Mouse (Mus musculus): ENCODE results near the gene Ncam1. TPM values are rescaled to one million over a fixed set of nuclear protein-coding genes. Genes with fewer than 3 reads are reported as not detected.

The Ncam1 gene
- total and polyA plus RNA-seq, 3 experiments, result 0.08 TPM; not detected in 2

- no peaks in the 10 kb centered on the region for H3K27me3 ChIP-seq (replicated peaks)
- no peak for TF ChIP-seq CHD1 (IDR thresholded peaks at IDR 0.05; ENCODE audit: low read depth, low read length)
- TF ChIP-seq RAD21 (IDR thresholded peaks at IDR 0.05; ENCODE audit: low read depth, low read length), result no peak
- TF ChIP-seq TBP (conservative IDR thresholded peaks at IDR 0.05; ENCODE audit: low read depth, low read length), result no peak
- TF ChIP-seq USF1 (IDR thresholded peaks at IDR 0.05; ENCODE audit: low read depth, low read length), result no peak
- no peak for TF ChIP-seq POLR2A (IDR thresholded peaks at IDR 0.05; ENCODE audit: low read depth, low read length)
- no peak for TF ChIP-seq JUN (IDR thresholded peaks at IDR 0.05; ENCODE audit: insufficient read depth, low read depth, low read length)
- TF ChIP-seq MAZ (IDR thresholded peaks at IDR 0.05; ENCODE audit: low read depth, low read length), result no peak
- no peak for TF ChIP-seq GABPA (IDR thresholded peaks at IDR 0.05; ENCODE audit: insufficient replicate concordance, low read depth, low read length)
- TF ChIP-seq SIN3A (IDR thresholded peaks at IDR 0.05; ENCODE audit: low read length), result no peak
- TF ChIP-seq NELFE (IDR thresholded peaks at IDR 0.05; ENCODE audit: low read depth, low read length), result no peak
These were observed 145.1 kb downstream of the Ncam1 start for GRCm38 (mm10) chr9:49653478-49654245.

GRCm38 (mm10) chr9:49644296-49644695 lies 154.4 kb downstream of the Ncam1 start:
- TF ChIP-seq SMC3 (IDR thresholded peaks at IDR 0.05; ENCODE audit: low read depth, low read length) (no peak), CHD1 (IDR thresholded peaks at IDR 0.05; ENCODE audit: low read depth, low read length) (no peak), USF2 (conservative IDR thresholded peaks at IDR 0.05; ENCODE audit: low read depth, low read length) (no peak), ELF1 (IDR thresholded peaks at IDR 0.05; ENCODE audit: low read depth, low read length) (no peak), BHLHE40 (IDR thresholded peaks at IDR 0.05; ENCODE audit: low read depth, low read length) (no peak), MEF2A (IDR thresholded peaks at IDR 0.05; ENCODE audit: borderline replicate concordance, low read depth, low read length) (no peak), IRF4 (IDR thresholded peaks at IDR 0.05; ENCODE audit: low read depth, low read length) (no peak), MAX (IDR thresholded peaks at IDR 0.05; ENCODE audit: low read length) (no peak), MAFK (IDR thresholded peaks at IDR 0.05; ENCODE audit: insufficient replicate concordance, low read length) (no peak), NRF1 (IDR thresholded peaks at IDR 0.05; ENCODE audit: low read depth, low read length) (no peak), RCOR1 (conservative IDR thresholded peaks at IDR 0.05; ENCODE audit: low read depth, low read length) (no peak)
- H3K4me2 ChIP-seq (ENCODE audit: insufficient read depth, low read depth, poor library complexity, severe bottlenecking), result no peak overlapping the region
- H3K36me3 ChIP-seq (replicated peaks in 1 of 2; ENCODE audit: control insufficient read depth in 1 of 2, insufficient read depth in 1 of 2, low read length in 1 of 2), result no peaks in the 10 kb centered on the region
- dilution Hi-C loops (cut with MboI; ENCODE audit: extremely low pct_ligation_motif_present, extremely low pct_unique_long_range_greater_than_20kb, low sequenced_read_pairs) (no loop called here), in situ Hi-C loops (cut with MboI; ENCODE audit: low pct_ligation_motif_present, low pct_unique_long_range_greater_than_20kb, low sequenced_read_pairs) (no loop called here)
- H3K9me3 ChIP-seq (replicated peaks; ENCODE audit: low read length), result peaks cover 6% of the 10 kb centered on the region
- DNase-seq (ENCODE audit: extremely low read depth), result no peak
- no peaks in the 10 kb centered on the region for H3K79me2 ChIP-seq (replicated peaks; ENCODE audit: control insufficient read depth, extremely low read depth, insufficient read depth, poor library complexity, severe bottlenecking)
- H3K9ac ChIP-seq (ENCODE audit: insufficient read depth, low read depth), result no peak overlapping the region
- no peaks in the 10 kb centered on the region for H3K27me3 ChIP-seq (replicated peaks)
- H3K27ac ChIP-seq (ENCODE audit: insufficient read depth, low read depth), result no peak overlapping the region
- H3K4me3 ChIP-seq (replicated peaks in 1 of 3; ENCODE audit: low read depth in 2 of 3, low read length in 2 of 3, poor library complexity in 1 of 3), result no peak overlapping the region
- H3K4me1 ChIP-seq (ENCODE audit: control insufficient read depth in 1 of 2, insufficient read depth in 2 of 2), result peaks cover 5 to 8% of the 10 kb centered on the region in 2 experiments

More at GRCm38 (mm10) chr9:49653478-49654245, 145.1 kb downstream of the Ncam1 start:
- H3K79me2 ChIP-seq (replicated peaks; ENCODE audit: control insufficient read depth, extremely low read depth, insufficient read depth, poor library complexity, severe bottlenecking), result no peaks in the 10 kb centered on the region
- H3K36me3 ChIP-seq (replicated peaks in 1 of 2; ENCODE audit: control insufficient read depth in 1 of 2, insufficient read depth in 1 of 2, low read length in 1 of 2), result no peaks in the 10 kb centered on the region
- no peak overlapping the region for H3K9ac ChIP-seq (ENCODE audit: insufficient read depth, low read depth)
- H3K4me3 ChIP-seq (replicated peaks in 1 of 3; ENCODE audit: low read depth in 2 of 3, low read length in 2 of 3, poor library complexity in 1 of 3), result no peak overlapping the region
- no peak overlapping the region for H3K4me2 ChIP-seq (ENCODE audit: insufficient read depth, low read depth, poor library complexity, severe bottlenecking)
- dilution Hi-C loops (cut with MboI; ENCODE audit: extremely low pct_ligation_motif_present, extremely low pct_unique_long_range_greater_than_20kb, low sequenced_read_pairs), result no loop called here
- DNase-seq (ENCODE audit: extremely low read depth), result no peak
- H3K4me1 ChIP-seq (ENCODE audit: control insufficient read depth in 1 of 2, insufficient read depth in 2 of 2), result no peaks in the 10 kb centered on the region
- no peak overlapping the region for H3K27ac ChIP-seq (ENCODE audit: insufficient read depth, low read depth)
- in situ Hi-C loops (cut with MboI; ENCODE audit: low pct_ligation_motif_present, low pct_unique_long_range_greater_than_20kb, low sequenced_read_pairs), result no loop called here
- H3K9me3 ChIP-seq (replicated peaks; ENCODE audit: low read length), result no peaks in the 10 kb centered on the region
